Mouse (Mus musculus) ZHBTc4 (cell line): ENCODE measurements around the gene Pla2g4b.
A peak's percentile ranks its signal among the peaks of the same experiment; 100 is the strongest.

Experiments
- DNase-seq: peaks from one replicate; pipeline ENCODE4 v3.0.0-alpha.2; 2011; ENCODE audit warnings: low read depth, low spot score

Pla2g4b gene

DNA sequence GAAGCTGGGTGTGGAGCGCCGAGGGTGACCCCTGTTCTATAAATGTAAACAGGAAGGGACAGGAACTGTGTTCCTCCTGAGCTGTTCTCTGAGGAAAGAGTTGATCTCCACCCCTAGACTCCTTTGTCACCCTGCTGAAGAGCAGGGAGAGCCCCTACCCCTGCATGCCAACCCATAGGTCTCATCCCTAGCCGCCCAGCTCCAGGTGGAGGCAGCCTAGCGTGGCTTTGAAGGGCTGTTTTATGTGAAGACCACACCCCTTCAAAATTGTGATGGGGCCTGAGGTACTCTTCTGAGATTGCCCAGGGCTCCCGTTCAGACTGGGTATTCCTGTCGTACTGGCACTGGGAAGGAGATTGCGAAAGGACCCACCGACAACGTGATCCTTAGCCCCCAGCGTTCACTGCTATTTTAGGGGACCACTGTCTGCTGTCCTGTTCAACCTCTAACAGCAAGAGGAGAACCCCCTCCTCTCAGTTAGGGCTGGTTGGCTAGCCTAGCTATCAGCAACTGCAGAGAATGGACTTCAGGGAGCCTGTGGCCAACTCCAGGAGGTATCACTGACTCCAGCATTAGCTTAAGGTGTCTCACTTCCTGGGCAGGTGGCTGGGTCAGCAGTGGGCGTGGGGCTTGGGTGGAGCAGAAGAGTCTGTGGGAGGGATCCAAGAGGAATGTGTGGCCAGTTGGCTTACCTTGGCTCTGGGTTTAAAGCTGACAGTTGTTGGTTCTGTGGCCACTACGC is at the start of gene Pla2g4b:
Pla2g4b (plus strand) TSS at position 692 of the 742 bp plus-strand sequence.
- no peak for DNase-seq

DNA sequence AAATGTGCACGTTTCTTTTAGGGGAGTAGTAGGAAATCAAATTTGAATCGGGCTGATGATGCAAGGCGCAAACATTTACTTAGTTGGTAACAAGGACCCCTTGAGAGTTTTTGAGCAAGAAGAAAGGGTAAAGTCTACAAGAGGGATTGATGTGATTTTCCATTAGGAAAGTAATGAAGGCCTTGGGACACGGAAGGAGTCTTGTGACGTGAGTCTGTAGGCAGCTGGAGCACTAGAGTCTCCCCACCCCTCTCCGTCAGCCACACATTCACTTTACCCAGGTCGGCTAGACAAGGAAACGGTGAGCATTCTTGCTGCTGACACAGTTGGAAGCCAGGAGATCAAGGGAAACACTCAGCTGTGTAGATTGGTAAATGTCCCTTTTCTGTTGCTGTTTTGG is 47.3 kb upstream of the Pla2g4b start:
- peak; percentile 80 for DNase-seq

DNA sequence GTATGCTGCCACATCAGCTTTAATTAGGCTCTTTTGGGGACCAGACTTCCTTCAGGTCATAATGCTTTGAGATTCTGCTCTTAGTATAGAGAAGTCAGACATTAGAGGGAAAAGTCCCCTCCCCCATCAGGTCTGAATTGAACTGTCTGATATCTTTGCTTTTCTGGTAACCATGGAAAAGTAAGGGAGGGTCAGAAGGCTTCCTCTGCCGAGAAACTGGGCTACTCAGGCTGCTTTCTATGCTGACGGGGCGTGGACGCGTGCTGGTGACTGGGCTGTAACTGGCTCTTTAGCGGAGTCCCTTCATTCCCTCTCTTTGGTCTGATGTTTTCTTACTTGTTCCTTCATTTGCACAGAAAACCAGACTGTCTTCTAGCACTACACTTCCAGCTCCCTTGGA is 46.8 kb upstream of the Pla2g4b start:
- DNase-seq, result peak; percentile 55

GRCm38 (mm10) chr2:119987441-119987840 is 45.8 kb upstream of the Pla2g4b start:
- DNase-seq, result no peak

- DNase-seq, result no peak
Measured at GRCm38 (mm10) chr2:119988952-119989351, 44.3 kb upstream of the Pla2g4b start.

DNA sequence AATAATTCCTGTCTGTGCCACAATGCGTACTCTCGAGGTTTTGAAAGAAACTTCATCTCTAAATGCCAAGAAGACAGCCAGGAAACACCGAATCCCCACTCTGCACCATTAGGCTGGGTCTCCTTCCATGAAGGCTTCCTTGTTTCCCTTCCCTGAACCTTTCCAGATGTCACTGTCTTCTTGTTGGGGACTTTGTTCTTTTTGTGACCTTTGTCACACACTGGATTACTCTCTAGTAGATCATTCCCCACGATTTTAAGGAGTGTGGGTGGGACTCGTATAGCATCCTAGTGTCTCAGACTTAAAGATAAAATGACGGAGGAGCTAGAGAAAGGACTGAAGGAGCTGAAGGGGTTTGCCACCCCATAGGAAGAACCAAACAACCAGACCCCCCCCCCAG is 42.3 kb upstream of the Pla2g4b start:
- no peak for DNase-seq

DNA sequence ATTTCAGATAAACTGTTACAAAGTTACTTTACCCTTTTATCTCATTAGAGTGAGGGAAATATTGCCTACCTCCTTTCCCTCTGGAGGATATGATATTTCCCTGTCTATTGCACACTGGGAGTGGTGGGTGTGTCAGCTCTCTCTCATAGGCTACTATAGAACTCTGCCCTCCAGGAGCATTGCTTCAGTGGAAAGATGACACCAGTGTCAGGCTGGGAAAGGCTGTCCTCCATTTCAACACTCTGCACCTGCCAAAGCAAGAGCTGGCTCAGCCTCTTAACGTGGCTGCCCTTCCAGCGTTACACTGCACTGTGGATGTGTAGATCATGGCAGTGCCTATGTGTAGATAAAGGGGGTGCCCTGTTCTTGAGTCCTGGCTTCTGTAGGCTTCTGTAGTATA is 40.9 kb upstream of the Pla2g4b start:
- no peak for DNase-seq

- no peak for DNase-seq
Measured at GRCm38 (mm10) chr2:119993515-119993914, 39.7 kb upstream of the Pla2g4b start.

DNA sequence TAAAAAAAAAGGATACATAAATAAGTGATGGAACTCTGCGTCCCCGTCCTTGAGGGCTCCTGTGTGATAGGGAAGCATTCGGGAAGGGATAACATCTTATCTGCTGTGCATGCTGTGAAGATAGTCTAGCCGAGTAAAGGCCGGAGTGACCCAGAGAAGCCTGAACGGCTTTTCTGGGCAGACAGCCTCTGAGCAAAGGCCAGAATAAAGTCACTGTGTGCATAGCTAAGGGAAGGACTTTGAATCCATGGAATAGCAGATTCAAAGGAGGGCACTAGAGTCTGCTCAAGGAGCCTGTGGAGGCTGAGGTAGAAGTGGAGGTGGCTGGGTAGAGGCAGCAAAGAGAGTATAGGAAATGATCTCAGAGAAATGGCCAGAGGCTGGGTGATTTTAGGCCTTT is 38.4 kb upstream of the Pla2g4b start:
- no peak for DNase-seq

DNA sequence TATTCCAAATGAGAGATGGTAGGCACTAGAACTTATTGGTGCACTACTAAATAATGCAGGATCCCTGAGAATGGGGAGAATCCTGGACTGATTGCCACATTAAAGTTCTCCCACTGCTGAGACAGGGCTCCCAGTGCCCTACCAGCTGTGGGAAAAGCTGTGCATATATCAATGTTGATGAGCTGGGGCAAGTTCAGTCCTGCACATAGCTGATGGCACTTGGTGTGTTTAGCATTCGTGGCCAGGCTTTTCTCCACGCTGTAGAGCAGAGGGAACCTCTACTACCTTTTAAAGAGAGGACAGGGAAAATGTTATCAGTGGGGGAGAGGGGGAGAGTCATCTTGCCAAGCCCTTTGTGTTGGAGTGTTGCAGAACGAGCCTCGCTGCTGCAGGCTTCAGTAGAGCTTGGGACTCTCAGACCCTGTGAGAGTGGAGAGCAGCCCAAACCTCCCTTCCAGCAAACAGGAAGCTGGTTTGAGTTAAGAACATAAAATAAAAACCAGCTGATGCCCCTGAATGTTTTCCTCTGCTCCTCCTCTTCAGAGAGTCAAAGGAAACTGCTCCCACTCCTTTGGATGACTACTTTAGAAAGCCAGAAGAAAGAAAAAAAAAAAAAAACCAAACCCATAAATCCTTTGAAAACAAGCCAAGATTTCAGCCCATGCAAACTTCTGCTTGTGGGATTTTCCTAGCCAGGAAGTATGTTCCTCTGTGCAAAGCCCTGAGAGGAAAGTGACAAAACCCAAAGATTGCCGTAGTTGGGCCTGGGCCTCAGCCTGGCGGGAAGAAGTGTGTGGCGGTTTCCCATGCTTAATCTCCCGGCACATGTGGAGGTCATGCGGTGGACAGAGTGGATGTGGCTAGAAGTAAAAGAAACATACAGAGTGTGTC is 37.6 kb upstream of the Pla2g4b start:
- no peak for DNase-seq

DNA sequence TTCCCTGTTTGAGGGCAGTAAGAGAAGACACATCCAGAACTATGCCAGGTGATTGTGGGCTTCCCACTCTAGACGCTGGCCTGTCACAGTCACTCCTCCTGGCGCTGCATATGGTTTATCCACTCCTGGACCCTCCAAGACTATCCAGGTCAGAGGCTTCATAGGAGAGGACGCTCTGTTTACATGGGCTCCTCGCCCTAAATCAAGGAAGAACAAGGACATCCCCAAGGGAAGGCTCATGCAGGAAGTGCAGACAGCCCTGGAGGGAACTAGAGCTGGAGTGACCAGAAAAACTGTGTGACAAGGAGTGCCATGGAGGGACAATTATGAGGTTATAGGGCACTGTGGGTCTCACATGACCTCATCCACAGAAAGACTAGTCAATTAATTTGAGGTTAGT is 35.9 kb upstream of the Pla2g4b start:
- DNase-seq, result no peak

DNA sequence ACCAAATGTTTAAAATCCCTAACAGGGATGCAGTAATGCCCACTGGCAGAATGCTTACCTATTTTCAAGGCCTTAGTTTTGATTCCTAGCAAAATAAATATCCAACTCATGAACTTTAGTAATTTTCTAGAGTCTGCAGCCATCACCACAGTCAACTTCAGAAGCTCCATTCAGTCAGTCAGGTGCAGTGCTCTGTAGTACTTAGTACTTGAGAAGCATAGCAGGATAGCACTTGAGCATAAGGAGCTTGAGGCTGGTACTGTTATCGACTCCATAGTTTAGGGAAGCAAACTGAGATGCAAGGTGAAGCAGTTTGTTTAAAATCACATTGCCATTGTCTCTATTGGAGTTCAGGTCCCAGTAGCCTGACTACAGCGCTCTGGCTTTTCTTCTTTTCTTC is 33.5 kb upstream of the Pla2g4b start:
- DNase-seq, result no peak

- DNase-seq, result no peak
Measured at GRCm38 (mm10) chr2:120000882-120001584, 32.2 kb upstream of the Pla2g4b start.

DNA sequence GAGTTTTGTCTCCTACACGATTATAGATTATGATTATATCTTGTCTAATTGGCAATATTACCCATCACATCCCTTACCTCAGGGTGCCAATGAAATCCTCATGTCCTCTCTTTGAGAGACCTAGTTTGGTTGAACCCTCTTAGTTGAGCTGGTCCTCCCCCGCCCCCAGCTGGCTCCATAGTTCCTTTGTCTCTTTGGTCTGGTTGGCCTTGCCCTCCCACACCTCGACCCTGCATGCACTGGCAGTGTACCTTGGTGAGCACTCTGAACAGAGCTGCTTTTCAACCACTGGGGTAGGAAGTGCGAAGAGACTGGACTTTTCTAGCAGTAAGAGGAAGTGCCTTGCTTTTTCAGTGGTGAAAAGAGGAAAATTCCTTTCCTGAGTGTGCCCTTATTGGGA is 31.3 kb upstream of the Pla2g4b start:
- DNase-seq, result no peak

- no peak for DNase-seq
Measured at GRCm38 (mm10) chr2:120003970-120004369, 29.2 kb upstream of the Pla2g4b start.

DNA sequence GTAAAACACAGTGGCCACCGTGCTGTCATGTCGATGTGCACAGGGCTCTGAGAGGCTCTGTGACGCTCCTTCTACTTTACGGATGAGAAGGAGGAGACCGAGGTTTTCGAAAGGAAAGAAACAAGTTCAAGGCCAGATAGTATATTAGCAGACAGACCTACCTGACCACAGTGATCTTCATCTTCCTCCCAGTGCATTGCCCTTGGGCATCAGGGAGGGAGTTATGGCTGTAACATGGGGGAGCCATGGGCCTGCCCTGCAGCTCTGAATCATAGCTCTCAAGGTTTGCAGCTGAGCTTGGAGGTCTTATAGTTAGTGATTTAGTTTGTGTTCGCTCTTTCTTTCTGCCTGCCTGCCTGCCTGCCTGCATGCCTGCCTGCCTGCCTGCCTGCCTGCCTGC is 26.5 kb upstream of the Pla2g4b start:
- no peak for DNase-seq

DNA sequence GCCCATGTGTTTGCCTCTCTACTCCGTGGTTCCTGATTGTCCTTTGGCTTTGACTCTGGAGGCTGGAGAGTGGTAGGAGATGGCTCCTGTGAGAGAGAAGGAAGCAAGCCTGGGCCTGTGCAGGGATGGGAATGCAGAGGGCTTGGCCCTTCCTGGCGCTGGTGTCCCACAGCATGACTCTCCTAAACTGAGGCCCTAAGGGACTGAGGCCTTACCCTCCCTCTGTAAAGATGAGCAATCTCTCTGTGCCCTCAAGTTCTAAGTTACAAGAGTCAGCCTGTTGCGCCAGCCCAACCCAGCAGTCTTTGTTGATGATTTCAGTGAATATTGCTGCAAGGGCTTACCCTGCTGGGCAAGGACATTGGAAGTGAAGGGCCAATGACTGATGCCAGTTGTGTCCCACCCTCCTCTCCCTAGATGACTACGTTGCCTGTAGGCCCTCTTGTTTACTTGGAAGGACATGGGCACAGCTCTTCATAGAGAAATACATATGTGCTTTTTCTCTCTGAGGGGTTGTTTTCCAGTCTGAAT is 25.5 kb upstream of the Pla2g4b start:
- no peak for DNase-seq

DNA sequence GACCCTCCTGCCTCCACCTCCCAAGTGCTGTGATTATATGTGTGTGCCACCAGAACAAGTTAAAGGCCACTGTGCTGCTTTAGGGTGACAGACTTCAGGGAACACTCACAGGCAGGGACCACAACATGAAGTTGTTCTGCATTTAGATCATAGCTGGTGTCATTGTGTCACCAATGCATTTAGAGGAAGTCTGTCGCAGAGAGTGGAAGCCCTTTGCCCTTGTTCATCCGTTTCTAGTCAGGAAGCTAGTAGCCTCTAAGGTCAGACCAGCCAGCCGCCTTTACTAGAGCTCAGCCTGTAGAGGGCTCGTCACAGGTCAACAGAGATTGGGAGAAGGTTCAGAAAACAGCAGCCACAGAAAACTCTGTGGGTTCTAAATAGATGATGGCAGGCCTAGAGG is 24.5 kb upstream of the Pla2g4b start:
- no peak for DNase-seq

- DNase-seq, result peak; percentile 75
Measured at GRCm38 (mm10) chr2:120011462-120012200, 21.6 kb upstream of the Pla2g4b start.

DNA sequence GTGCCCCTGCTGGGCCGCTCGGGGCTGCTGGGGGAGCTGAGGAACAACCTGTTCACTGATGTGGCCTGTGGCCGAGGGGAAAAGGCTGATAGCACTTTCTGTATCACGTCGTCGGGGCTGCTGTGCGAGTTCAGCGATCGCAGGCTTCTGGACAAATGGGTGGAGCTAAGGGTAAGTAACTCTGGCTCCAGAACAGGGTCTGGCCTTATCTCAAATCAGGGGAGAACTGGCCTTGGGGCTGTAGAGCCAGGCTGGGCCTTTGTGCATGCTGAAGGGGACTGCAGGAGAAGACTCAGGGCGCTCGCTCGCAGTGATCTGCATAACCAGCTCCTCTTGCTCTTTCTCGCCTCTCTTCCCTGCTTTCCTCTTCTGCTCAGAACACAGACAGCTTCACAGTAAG is 20.3 kb upstream of the Pla2g4b start:
- no peak for DNase-seq

DNA sequence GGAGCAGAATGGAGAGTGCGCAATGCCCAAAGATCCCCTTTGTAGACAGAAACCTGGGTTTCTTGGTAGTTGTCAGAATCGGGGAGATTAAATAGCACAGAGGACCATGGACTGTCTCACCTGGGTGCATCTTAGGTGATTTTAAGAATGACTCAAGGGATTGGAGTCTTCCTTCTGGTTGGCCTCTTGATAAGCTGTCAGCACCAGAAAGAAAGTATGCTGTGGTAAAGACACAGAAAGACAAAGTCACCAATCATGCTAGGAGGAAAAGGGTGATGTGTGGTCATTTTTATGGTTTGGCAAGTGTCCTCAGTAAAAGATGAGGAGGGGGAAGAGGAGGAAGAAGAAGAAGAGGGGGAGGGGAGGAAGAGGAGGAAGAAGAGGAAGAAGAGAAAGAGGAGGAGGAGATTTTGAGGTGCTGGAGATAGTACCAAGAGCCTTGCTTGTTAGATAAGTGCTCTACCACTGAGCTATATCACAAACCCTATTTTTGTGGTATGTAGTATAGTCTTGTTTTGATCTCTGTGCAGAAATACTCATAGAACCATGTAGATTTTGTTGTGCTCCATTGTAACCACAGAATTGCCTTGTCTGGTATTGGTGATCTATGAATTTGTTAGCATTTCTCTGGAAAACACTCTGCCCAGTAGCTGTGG is 19.3 kb upstream of the Pla2g4b start:
- no peak for DNase-seq
